Mouse (Mus musculus): ENCODE data around the gene Swap70. TPM values are rescaled to one million over a fixed set of nuclear protein-coding genes. Genes with fewer than 3 reads are reported as not detected.

The Swap70 gene
- 9.8 and 10.5 TPM in 2 replicates for polyA plus RNA-seq (2012; rRNA removed)

- TF ChIP-seq POLR2A (IDR thresholded peaks at IDR 0.05; ENCODE audit: extremely low read depth, insufficient read depth, low read length) = peak; percentile 77
- no peak for TF ChIP-seq CTCF (IDR thresholded peaks at IDR 0.05; ENCODE audit: extremely low read depth, insufficient read depth, low read length)
- Histone ChIP-seq H3K4me1 (ENCODE audit: control insufficient read depth, insufficient read depth, low read length) (no peaks in the 10 kb centered on the region), H3K27ac (ENCODE audit: insufficient read depth, low read length) (peak within 1 kb of the TSS; percentile 41; the same call in 1 of the 2 replicates), H3K4me3 (ENCODE audit: insufficient read depth, low read length) (peak within 1 kb of the TSS; percentile 58)
These were observed at the start of gene Swap70 for GRCm38 (mm10) chr7:110221586-110222481. Gene Swap70 (plus strand): TSS chr7:110221711.

DNA sequence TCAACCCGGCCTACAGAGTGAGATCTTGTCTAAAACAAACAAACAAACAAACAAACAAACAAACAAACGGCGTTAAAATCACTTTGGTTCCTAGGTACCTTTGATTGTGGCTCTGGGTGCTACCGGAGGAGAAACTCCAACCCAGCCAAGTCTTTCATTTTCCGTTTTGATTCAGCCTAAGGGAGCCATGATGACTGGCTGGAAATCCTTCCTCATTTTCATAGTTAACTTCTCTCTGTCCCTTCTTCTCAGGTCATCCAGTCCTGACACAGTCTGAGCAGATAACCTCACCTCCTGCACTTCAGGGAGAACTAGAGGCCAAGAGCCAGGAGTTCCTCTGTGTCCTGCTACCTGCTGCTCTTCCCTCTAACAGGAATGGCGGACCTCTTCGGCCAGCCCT lies 42.3 kb upstream of the Swap70 start:
- Histone ChIP-seq H3K27ac (ENCODE audit: insufficient read depth, low read length) (no peak overlapping the region), H3K4me1 (ENCODE audit: control insufficient read depth, insufficient read depth, low read length) (no peaks in the 10 kb centered on the region), H3K4me3 (ENCODE audit: insufficient read depth, low read length) (no peak overlapping the region)
- TF ChIP-seq CTCF (IDR thresholded peaks at IDR 0.05; ENCODE audit: extremely low read depth, insufficient read depth, low read length) = no peak
- TF ChIP-seq POLR2A (IDR thresholded peaks at IDR 0.05; ENCODE audit: extremely low read depth, insufficient read depth, low read length) = no peak

DNA sequence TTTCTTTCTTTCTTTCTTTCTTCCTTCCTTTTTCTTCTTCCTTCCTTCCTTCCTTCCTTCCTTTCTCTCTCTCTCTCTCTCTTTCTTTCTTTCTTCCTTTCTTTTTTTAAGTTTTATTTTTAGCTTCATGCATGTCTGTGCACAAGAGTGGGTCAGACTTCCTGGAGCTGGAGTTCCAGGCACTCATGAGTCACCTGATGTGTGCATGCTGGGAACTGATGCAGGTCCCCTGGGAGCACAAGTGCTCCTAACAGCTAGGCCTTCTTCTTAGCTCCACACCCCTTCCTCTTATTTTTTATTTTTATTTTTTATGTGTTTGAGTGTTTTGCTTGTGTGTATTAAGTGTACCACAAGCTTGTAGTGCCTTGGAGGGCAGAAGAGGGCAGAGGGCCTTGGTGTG lies 40.9 kb upstream of the Swap70 start:
- Histone ChIP-seq H3K4me1 (ENCODE audit: control insufficient read depth, insufficient read depth, low read length) (no peaks in the 10 kb centered on the region), H3K27ac (ENCODE audit: insufficient read depth, low read length) (no peak overlapping the region), H3K4me3 (ENCODE audit: insufficient read depth, low read length) (no peak overlapping the region)
- TF ChIP-seq CTCF (IDR thresholded peaks at IDR 0.05; ENCODE audit: extremely low read depth, insufficient read depth, low read length) (no peak), POLR2A (IDR thresholded peaks at IDR 0.05; ENCODE audit: extremely low read depth, insufficient read depth, low read length) (no peak)

DNA sequence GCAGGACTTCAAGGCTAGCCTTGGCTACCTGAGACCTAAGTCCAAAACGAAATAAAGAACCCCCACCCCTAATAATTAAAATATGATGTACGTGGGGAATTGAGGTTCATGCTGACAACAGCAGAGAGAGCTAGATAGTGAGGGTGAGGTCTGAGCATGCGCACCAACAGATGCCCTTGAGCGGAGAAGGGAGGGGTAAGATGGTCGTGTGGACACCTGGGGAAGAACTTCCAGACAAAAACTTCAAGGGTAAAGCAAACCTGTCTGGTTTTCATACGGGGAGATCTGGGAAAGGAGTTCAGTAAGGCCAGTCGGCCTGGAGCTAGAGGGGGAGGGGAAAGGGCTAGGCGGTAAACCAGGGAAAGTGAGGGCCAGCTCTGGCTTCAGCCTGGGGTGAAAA lies 40.1 kb upstream of the Swap70 start:
- Histone ChIP-seq H3K4me3 (ENCODE audit: insufficient read depth, low read length) (no peak overlapping the region), H3K27ac (ENCODE audit: insufficient read depth, low read length) (no peak overlapping the region), H3K4me1 (ENCODE audit: control insufficient read depth, insufficient read depth, low read length) (no peaks in the 10 kb centered on the region)
- TF ChIP-seq POLR2A (IDR thresholded peaks at IDR 0.05; ENCODE audit: extremely low read depth, insufficient read depth, low read length) = no peak
- TF ChIP-seq CTCF (IDR thresholded peaks at IDR 0.05; ENCODE audit: extremely low read depth, insufficient read depth, low read length) = no peak

GRCm38 (mm10) chr7:110184608-110185007 lies 36.9 kb upstream of the Swap70 start:
- Histone ChIP-seq H3K27ac (ENCODE audit: insufficient read depth, low read length) (no peak overlapping the region), H3K4me1 (ENCODE audit: control insufficient read depth, insufficient read depth, low read length) (no peaks in the 10 kb centered on the region), H3K4me3 (ENCODE audit: insufficient read depth, low read length) (no peak overlapping the region)
- TF ChIP-seq POLR2A (IDR thresholded peaks at IDR 0.05; ENCODE audit: extremely low read depth, insufficient read depth, low read length) = no peak
- TF ChIP-seq CTCF (IDR thresholded peaks at IDR 0.05; ENCODE audit: extremely low read depth, insufficient read depth, low read length) = no peak

GRCm38 (mm10) chr7:110189951-110190350 lies 31.6 kb upstream of the Swap70 start:
- TF ChIP-seq CTCF (IDR thresholded peaks at IDR 0.05; ENCODE audit: extremely low read depth, insufficient read depth, low read length) (no peak), POLR2A (IDR thresholded peaks at IDR 0.05; ENCODE audit: extremely low read depth, insufficient read depth, low read length) (no peak)
- no peak overlapping the region for H3K4me3 ChIP-seq (ENCODE audit: insufficient read depth, low read length)
- no peaks in the 10 kb centered on the region for H3K4me1 ChIP-seq (ENCODE audit: control insufficient read depth, insufficient read depth, low read length)
- no peak overlapping the region for H3K27ac ChIP-seq (ENCODE audit: insufficient read depth, low read length)

DNA sequence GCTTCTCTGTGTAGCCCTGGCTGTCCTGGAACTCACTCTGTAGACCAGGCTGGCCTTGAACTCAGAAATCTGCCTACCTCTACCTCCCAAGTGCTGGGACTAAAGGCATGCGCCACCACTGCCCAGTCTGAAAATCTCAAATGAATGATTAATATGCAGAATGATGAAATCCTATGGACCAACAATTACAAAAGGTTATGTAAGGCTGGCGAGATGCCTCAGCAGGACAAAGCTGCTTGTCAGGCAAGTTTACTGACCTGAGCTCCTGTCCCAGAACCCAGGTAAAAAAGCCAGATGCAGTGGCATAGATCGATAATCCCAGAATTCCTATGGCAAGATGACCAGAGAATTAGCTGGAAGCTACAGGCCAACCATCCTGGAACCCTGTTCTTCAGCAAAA lies 28.3 kb upstream of the Swap70 start:
- Histone ChIP-seq H3K4me3 (ENCODE audit: insufficient read depth, low read length) (no peak overlapping the region), H3K27ac (ENCODE audit: insufficient read depth, low read length) (no peak overlapping the region), H3K4me1 (ENCODE audit: control insufficient read depth, insufficient read depth, low read length) (no peaks in the 10 kb centered on the region)
- TF ChIP-seq POLR2A (IDR thresholded peaks at IDR 0.05; ENCODE audit: extremely low read depth, insufficient read depth, low read length) (no peak), CTCF (IDR thresholded peaks at IDR 0.05; ENCODE audit: extremely low read depth, insufficient read depth, low read length) (no peak)

GRCm38 (mm10) chr7:110197176-110197575 lies 24.3 kb upstream of the Swap70 start:
- H3K4me1 ChIP-seq (ENCODE audit: control insufficient read depth, insufficient read depth, low read length) = no peaks in the 10 kb centered on the region
- no peak overlapping the region for H3K4me3 ChIP-seq (ENCODE audit: insufficient read depth, low read length)
- no peak overlapping the region for H3K27ac ChIP-seq (ENCODE audit: insufficient read depth, low read length)
- TF ChIP-seq POLR2A (IDR thresholded peaks at IDR 0.05; ENCODE audit: extremely low read depth, insufficient read depth, low read length) (no peak), CTCF (IDR thresholded peaks at IDR 0.05; ENCODE audit: extremely low read depth, insufficient read depth, low read length) (no peak)

DNA sequence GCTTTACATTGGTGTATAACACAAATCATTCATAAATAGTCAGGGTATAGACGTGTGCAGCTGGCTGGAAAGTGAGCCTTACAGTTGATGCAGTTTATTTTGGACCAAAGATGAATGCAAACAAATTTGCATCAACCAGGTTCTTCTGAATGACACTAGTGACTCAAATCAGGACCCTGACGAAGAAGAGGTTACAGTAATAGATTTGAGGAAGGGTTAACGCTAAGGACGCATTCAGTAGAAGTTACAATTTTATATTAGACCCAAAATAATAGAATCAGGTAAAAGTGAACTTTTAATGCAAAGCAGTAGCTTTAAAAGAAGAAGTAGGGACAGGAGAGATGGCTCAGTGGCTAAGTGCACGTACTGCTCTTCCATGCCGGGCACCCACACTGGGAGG lies 19.6 kb upstream of the Swap70 start:
- Histone ChIP-seq H3K4me3 (ENCODE audit: insufficient read depth, low read length) (no peak overlapping the region), H3K27ac (ENCODE audit: insufficient read depth, low read length) (no peak overlapping the region), H3K4me1 (ENCODE audit: control insufficient read depth, insufficient read depth, low read length) (no peaks in the 10 kb centered on the region)
- TF ChIP-seq POLR2A (IDR thresholded peaks at IDR 0.05; ENCODE audit: extremely low read depth, insufficient read depth, low read length) (no peak), CTCF (IDR thresholded peaks at IDR 0.05; ENCODE audit: extremely low read depth, insufficient read depth, low read length) (no peak)

GRCm38 (mm10) chr7:110204208-110204607 lies 17.3 kb upstream of the Swap70 start:
- no peak for TF ChIP-seq POLR2A (IDR thresholded peaks at IDR 0.05; ENCODE audit: extremely low read depth, insufficient read depth, low read length)
- no peak for TF ChIP-seq CTCF (IDR thresholded peaks at IDR 0.05; ENCODE audit: extremely low read depth, insufficient read depth, low read length)
- no peak overlapping the region for H3K4me3 ChIP-seq (ENCODE audit: insufficient read depth, low read length)
- H3K27ac ChIP-seq (ENCODE audit: insufficient read depth, low read length) = no peak overlapping the region
- no peaks in the 10 kb centered on the region for H3K4me1 ChIP-seq (ENCODE audit: control insufficient read depth, insufficient read depth, low read length)

Data from cortical plate, adult 2 months (tissue).